Mouse (Mus musculus) bone marrow, adult 2 months (tissue): Measurements from ENCODE around the gene Cep72.
"Not testable (repeated sequence)": the region's sequence is repeated elsewhere in the genome, so short reads cannot be mapped to it uniquely, and the experiment has no call there.

Experiments used
- CTCF ChIP-seq: fragments of 200-500 bp; IDR thresholded peaks from 2 replicates; pipeline ENCODE4 v1.5.1; 2011; ENCODE audit warnings: low read length, control low read depth; ENCODE audit not compliant: control insufficient read depth, insufficient read depth
- POLR2A ChIP-seq: fragments of 200-500 bp; IDR thresholded peaks from 2 replicates; pipeline ENCODE4 v1.6.1; 2011; ENCODE audit warnings: low read depth, mild to moderate bottlenecking, control low read depth, low read length, borderline replicate concordance; ENCODE audit not compliant: control insufficient read depth

GRCm38 (mm10) chr13:74008216-74008615, 53.9 kb downstream of the Cep72 start:
- not testable (repeated sequence) for TF ChIP-seq CTCF, POLR2A
